Mouse (Mus musculus): ENCODE data around the gene Elof1. TPM values are rescaled to one million over a fixed set of nuclear protein-coding genes. Genes with fewer than 3 reads are reported as not detected.
"Not testable (repeated sequence)": the region's sequence is repeated elsewhere in the genome, so short reads cannot be mapped to it uniquely, and the experiment has no call there.

Gene Elof1
- 10 to 100 TPM; 74.2 to 78.4 TPM for total RNA-seq (2021)
- long read RNA-seq, experiment 1, transcript Elof1-201 (3 exons, 888 nt): major isoform, 65 of 89 reads
- long read RNA-seq, experiment 1, transcript Elof1-204 (3 exons, 567 nt): minor isoform, 7 of 89 reads
- long read RNA-seq, experiment 1, transcript Elof1-202 (2 exons, 1,053 nt): minor isoform, 5 of 89 reads
- long read RNA-seq, experiment 1, partial matches to known transcripts: 0 of 89 reads
- long read RNA-seq, experiment 1, other reads (novel, unspliced or antisense): 8 of 89 reads
- long read RNA-seq, experiment 2, transcript Elof1-202 (2 exons, 1,053 nt): minor isoform, 6 of 95 reads
- long read RNA-seq, experiment 2, transcript Elof1-201 (3 exons, 888 nt): major isoform, 69 of 95 reads
- long read RNA-seq, experiment 2, transcript Elof1-204 (3 exons, 567 nt): minor isoform, 9 of 95 reads
- long read RNA-seq, experiment 2, partial matches to known transcripts: 0 of 95 reads
- long read RNA-seq, experiment 2, other reads (novel, unspliced or antisense): 7 of 95 reads

- DNase-seq (ENCODE audit: low spot score in 2 of 2): peak; percentile 73 to 82
Measured at GRCm38 (mm10) chr9:22116740-22117426, at the start of gene Elof1. Gene Elof1 (minus strand): TSS chr9:22117172.

DNA sequence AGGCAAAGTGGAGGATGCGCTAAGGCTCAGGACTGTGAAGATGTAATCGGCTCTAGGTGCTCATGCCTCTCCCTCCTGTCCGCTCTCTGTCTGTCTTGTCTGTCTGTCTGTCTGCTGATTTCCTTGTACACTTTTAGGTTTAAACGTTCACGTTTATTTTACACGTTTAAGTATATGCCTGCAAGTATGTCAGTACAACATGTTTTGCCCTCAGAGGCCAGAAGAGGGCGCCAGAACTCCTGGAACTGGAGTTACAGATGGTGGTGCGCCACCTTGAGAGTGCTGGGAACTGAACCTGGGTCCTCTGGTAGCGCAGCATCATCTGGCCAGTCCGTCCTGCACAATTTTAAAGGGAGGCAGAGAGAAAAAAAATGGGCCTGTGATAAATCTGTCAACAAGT is 49.7 kb upstream of the Elof1 start:
- DNase-seq (ENCODE audit: low spot score in 2 of 2): no peak

DNA sequence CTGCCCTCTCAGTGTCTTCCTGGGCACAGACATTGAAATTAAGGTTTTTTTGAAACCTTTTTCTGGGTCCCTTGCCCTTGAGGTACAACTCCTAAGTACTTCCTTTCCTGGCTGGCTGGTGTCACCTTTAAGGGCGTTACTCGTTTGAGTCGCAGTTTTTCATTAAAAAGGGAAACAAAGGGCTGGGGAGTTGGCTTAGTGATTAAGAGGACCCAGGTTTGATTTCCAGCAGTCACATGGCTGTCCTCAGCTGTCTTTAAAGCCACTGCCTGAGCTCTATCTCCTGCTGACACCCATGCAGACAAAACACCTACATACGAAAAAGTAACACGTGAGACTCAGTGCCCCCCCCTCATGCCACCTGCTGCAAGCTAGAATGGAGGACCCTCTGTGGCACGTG is 49.0 kb upstream of the Elof1 start:
- DNase-seq (ENCODE audit: low spot score in 2 of 2): no peak

GRCm38 (mm10) chr9:22164711-22165668 is 48.0 kb upstream of the Elof1 start:
- peak in 1 of 2 experiments; percentile 11 for DNase-seq (ENCODE audit: low spot score in 2 of 2)

GRCm38 (mm10) chr9:22162912-22163311 is 45.9 kb upstream of the Elof1 start:
- DNase-seq (ENCODE audit: low spot score in 2 of 2): no peak

GRCm38 (mm10) chr9:22162305-22162704 is 45.3 kb upstream of the Elof1 start:
- DNase-seq (ENCODE audit: low spot score in 2 of 2): no peak

DNA sequence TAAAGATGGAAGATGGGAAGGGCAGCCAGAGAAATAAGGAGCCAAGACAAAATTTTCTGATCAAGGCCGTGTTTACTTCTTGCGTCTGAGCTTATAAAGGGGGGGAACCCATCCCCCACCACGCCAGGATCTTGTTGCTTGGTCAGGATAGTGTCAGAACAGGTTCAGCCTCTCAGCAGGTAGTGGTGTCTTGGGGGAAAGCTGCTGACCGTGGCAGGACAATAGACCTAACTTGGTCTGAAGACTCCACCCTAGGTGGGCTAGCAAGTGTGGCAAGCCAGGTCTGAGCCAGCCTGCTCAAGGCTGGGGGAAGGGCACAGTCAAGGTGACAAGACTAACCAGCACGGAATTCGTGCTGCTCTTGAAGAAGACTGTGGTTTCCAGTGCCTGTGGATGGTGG is 44.3 kb upstream of the Elof1 start:
- no peak for DNase-seq (ENCODE audit: low spot score in 2 of 2)

DNA sequence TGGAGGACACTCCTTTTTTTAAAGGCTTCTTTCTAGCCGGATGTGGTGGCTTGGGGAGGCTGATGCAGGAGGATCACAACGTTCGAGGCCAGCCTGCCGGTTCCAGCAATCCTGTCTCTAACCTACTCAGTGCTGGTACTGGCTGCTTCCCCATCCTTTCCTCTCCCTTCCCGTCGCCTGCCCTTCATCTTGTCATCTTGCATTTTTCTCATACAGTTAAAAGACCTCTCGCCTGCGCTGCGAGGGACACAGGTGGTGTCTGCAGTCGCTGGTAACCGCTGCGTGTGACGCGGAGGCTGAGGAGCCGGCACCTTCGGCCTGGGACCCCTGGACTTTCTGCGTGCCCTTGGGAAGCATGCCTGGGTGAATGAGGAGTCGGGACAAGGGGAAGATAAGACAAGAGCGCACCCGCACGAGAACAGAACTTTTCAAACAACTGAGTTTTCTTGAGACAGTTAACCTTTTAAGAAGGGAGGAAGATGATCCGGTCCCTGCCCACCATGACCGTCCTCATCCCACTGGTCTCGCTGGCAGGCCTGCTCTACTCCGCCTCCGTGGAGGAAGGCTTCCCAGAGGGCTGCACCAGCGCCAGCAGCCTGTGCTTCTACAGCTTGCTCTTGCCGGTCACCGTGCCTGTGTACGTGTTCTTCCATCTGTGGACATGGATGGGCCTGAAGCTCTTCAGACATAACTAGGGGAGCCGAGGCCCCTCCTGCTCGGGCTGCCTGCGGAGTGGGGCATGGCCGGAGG is 40.7 kb upstream of the Elof1 start:
- no peak for DNase-seq (ENCODE audit: low spot score in 2 of 2)

DNA sequence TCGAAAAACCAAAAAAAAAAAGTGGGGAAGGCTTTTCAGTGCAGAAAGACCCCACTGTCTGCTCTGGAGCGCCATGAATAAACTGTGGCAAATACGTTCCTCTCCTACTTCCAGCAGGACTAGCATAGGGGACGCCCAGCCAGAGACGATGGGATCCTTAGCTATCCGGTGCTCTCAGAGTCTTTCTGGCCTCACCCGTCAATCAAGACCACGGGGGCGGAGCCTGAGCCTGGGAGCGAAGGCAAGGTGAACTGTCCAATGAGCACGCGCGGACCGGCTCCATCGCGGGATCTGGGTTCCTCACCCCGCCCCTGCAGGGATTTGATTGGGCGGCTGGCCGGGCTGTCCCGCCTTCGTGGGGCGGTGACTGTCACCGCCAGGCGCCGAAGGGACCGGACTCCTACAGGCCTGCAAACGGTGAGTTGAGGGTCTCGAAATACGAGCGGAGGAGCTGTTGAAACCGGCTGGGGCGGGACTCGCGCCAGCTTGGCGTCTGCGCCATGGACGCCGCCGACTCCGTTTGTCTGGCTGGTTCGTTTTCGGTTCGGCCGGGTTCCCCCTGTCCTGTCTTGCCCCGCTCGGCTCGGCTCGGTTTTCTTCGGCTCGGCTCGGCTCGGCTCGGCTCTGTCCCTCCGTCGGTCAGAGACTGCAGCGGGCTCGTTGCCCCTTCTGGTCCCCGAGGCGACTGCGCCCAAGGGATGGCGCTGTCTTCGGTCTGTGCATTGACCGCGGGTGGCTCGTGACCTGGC is 39.7 kb upstream of the Elof1 start, which contains the start of gene Pigyl:
TSS of gene Pigyl (plus strand) at position 350 of the 749 bp plus-strand sequence.
- peak; percentile 96 to 98 for DNase-seq (ENCODE audit: low spot score in 2 of 2)

DNA sequence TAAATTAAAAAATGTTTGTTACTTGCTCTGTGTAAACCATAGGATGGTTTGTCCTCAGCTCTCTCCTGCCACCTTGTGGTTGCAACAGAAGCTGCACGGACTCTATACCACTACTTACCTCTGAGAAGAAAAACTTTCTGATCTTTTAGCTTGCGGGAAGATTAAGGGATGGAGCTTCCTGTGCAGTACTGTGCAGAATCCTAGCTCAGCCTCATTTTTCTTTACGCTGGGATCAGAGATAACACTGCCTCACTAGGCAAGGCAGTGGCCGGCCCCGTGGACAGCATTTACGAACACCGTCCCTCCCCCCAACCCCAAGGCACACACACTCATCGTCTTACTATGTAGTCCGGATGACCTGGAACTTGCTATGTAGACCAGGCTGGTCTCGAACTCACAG is 38.6 kb upstream of the Elof1 start:
- DNase-seq (ENCODE audit: low spot score in 2 of 2): no peak

DNA sequence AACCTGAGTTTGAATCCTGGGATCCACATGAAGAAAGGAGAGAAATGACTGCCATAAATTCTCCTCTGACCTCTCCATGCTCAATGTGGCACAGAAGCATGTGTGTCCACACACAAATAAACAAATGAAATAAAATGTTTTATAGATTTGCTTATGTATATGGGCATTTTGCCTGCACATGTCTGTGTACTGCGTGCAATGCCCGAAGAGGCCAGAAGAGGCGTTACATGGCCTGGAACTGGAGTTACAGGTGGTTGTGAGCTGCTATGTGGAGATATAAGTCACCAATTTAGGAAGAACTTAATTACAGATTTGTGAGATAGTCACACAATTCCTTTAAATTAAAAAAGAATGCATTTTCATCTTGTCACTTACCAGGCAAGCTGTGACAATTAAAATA is 36.8 kb upstream of the Elof1 start:
- no peak for DNase-seq (ENCODE audit: low spot score in 2 of 2)

DNA sequence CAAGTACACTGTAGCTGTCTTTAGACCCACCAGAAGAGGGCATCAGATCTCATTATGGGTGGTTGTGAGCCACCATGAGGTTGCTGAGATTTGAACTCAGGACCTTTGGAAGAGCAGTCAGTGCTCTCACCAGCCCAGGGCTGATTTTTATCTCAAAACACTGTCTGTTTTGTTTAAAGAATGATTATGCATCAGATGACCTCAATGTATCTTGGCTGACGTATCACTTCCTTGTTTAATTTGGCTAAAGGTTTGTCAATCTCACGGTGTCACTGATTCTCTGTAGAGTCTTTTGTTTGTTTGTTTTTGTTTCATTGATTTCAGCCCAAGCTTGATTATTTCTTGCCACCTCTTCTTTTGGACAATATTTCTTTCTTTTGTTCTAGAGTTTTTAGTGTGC is 34.0 kb upstream of the Elof1 start:
- no peak for DNase-seq (ENCODE audit: low spot score in 2 of 2)

DNA sequence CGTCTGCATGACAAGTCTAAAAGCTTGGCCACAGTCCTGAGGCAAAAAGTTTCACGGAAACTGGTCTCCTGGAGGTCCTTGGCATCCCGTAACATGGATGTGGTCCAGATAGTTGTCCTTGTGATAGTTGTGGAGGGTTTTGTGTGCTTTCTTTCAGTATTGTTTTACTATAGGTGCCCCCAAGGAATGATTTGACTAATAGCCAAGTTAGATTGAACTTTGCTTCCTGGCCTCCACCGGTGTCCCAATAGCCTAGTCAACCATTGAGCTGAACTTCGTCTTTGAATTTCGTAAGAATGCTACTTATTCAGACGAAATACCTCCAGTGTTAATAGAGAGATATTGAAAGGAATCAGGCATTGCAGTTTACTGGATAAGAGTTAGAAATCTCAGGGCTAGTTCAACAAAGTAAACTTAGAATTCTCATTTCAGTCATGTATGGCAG is 33.3 kb upstream of the Elof1 start:
- DNase-seq (ENCODE audit: low spot score in 2 of 2): not testable (repeated sequence)

- DNase-seq (ENCODE audit: low spot score in 2 of 2): no peak
Measured at GRCm38 (mm10) chr9:22149426-22150248, 32.7 kb upstream of the Elof1 start.

GRCm38 (mm10) chr9:22144304-22144965 is 27.5 kb upstream of the Elof1 start:
- no peak for DNase-seq (ENCODE audit: low spot score in 2 of 2)

GRCm38 (mm10) chr9:22143108-22144037 is 26.4 kb upstream of the Elof1 start:
- DNase-seq (ENCODE audit: low spot score in 2 of 2): peak; percentile 77 to 78

- DNase-seq (ENCODE audit: low spot score in 2 of 2): no peak
Measured at GRCm38 (mm10) chr9:22139746-22140145, 22.8 kb upstream of the Elof1 start.

Data from adrenal gland, postnatal 4 days (tissue).